In the genomic region with DNA sequence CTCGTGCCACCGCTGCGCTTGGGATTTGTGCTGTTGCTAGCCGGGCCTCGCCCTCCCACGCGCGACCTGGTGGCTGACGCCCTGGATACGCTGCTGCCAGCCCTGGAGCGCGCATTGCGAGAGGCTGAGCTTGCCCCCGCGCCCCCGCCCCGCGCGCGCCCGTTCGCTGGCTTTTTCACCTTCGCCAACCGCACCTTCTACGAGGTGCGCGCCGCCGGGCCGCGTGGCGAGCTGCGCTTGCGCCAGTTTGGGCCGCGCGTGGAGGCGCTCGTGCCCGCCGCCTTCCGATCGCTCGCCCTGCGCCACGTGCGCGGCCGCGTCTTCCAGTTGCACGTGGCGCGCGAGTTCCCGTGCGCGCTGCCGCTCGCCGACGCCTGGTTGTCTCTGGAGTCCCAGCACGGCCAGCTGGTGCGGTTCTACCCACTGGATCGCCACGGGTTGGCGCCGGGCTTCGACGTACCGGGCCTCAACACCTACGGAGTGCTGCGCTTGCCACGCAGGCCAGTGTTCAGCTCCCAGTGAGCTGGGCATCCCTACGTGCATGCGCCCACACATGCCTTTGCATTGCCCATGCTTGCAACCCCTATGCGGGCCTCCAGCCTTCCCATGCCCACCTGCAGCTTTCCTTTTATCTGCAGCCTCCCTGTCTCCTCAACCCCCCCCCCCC, we compare ENCODE assay signal across 9 mouse cellular contexts. TPM values are rescaled to one million over a fixed set of nuclear protein-coding genes. Genes with fewer than 3 reads are reported as not detected.
DNase-seq lines count a peak whose midpoint lies in the region; ATAC-seq and TF ChIP-seq lines count a peak whose summit lies in the region.
"Had no signal": no experiment of that assay in that cellular context is flagged by ENCODE, and none has a peak within 500 bp of the region (broad histone marks: within the 10 kb centered on the region; RNA-seq: fewer than 3 reads in every experiment).

No protein-coding gene starts in this region.

- in situ Hi-C loops in ES-E14 (cut with MboI; ENCODE audit: low sequenced_read_pairs in 2 of 2, unreplicated experiment in 2 of 2): no loop called here

- H3K27me3 ChIP-seq in embryonic facial prominence, embryonic 10.5 days (replicated peaks; ENCODE audit: low read depth, poor library complexity, severe bottlenecking): peaks cover 56% of the 10 kb centered on the region
- peaks cover 14% of the 10 kb centered on the region; the same call in 1 of the 2 replicates for H3K27me3 ChIP-seq in hindbrain, embryonic 14.5 days (ENCODE audit: control insufficient read depth, insufficient read depth, low read length)
- H3K27me3 ChIP-seq in limb, embryonic 10.5 days (ENCODE audit: low read depth, poor library complexity, severe bottlenecking): peaks cover 56% of the 10 kb centered on the region
- peaks cover 9% of the 10 kb centered on the region for H3K27me3 ChIP-seq in neural tube, embryonic 15.5 days (replicated peaks)

- ATAC-seq in hindbrain, embryonic 14.5 days (ENCODE audit: low FRiP score): peak; percentile 82
- peak; percentile 89 for ATAC-seq in neural tube, embryonic 15.5 days (ENCODE audit: low FRiP score)

- WGBS in embryonic facial prominence, embryonic 10.5 days: 3% methylated on average over 76 of the region's 76 CpGs
- WGBS in hindbrain, embryonic 14.5 days: 2% methylated on average over 73 of the region's 76 CpGs
- WGBS in limb, embryonic 10.5 days: 4% methylated on average over 76 of the region's 76 CpGs
- 2% methylated on average over 74 of the region's 76 CpGs for WGBS in neural tube, embryonic 15.5 days

- peak overlapping the region; percentile 51 to 67 for H3K4me3 ChIP-seq in ES-E14 (ENCODE audit: insufficient read depth in 1 of 2, low read depth in 1 of 2, low read length in 2 of 2, poor library complexity in 1 of 2, severe bottlenecking in 1 of 2)
- peak overlapping the region; percentile 64 for H3K4me3 ChIP-seq in embryonic facial prominence, embryonic 10.5 days
- peak overlapping the region; percentile 48 for H3K4me3 ChIP-seq in hindbrain, embryonic 14.5 days (replicated peaks; ENCODE audit: low read length)
- H3K4me3 ChIP-seq in limb, embryonic 10.5 days: peak overlapping the region; percentile 61
- peak overlapping the region; percentile 54 for H3K4me3 ChIP-seq in neural tube, embryonic 15.5 days (replicated peaks)

- DNase-seq in gastrocnemius, postnatal 10 days: peak; percentile 32
- DNase-seq in gastrocnemius, postnatal 25 days: no peak
- no peak for DNase-seq in ES-E14 (ENCODE audit: low read depth, low spot score)
- DNase-seq in embryonic facial prominence, embryonic 10.5 days (ENCODE audit: low spot score): peak; percentile 61
- peak; percentile 87 for DNase-seq in hindbrain, embryonic 14.5 days (ENCODE audit: low spot score)
- peak; percentile 63 for DNase-seq in limb, embryonic 10.5 days (ENCODE audit: low spot score)
- DNase-seq in natural killer cell, adult 2 months (ENCODE audit: low spot score in 2 of 2): no peak

- peak overlapping the region; percentile 29 for H3K9ac ChIP-seq in ES-E14 (ENCODE audit: insufficient read depth, low read depth, low read length, poor library complexity, severe bottlenecking)
- H3K9ac ChIP-seq in hindbrain, embryonic 14.5 days: peak overlapping the region; percentile 71
- peak overlapping the region; percentile 64 for H3K9ac ChIP-seq in neural tube, embryonic 15.5 days (replicated peaks)

- H3K36me3 ChIP-seq in ES-E14 (ENCODE audit: control insufficient read depth, insufficient read depth, low read length, poor library complexity, severe bottlenecking): no peaks in the 10 kb centered on the region
- no peaks in the 10 kb centered on the region for H3K36me3 ChIP-seq in embryonic facial prominence, embryonic 10.5 days (replicated peaks)
- no peaks in the 10 kb centered on the region for H3K36me3 ChIP-seq in hindbrain, embryonic 14.5 days (replicated peaks; ENCODE audit: control insufficient read depth, insufficient read depth)
- H3K36me3 ChIP-seq in limb, embryonic 10.5 days: no peaks in the 10 kb centered on the region
- H3K36me3 ChIP-seq in neural tube, embryonic 15.5 days: no peaks in the 10 kb centered on the region

- peaks cover 0 to 6% of the 10 kb centered on the region in 2 experiments; a peak in 2 of 4 replicates for H3K4me1 ChIP-seq in ES-E14 (ENCODE audit: control insufficient read depth in 2 of 2, insufficient read depth in 2 of 2, low read length in 2 of 2, poor library complexity in 1 of 2)
- peaks cover 24% of the 10 kb centered on the region for H3K4me1 ChIP-seq in embryonic facial prominence, embryonic 10.5 days
- 0 out of 2 replicates have a peak, but pooled peaks cover 15% of the 10 kb centered on the region for H3K4me1 ChIP-seq in hindbrain, embryonic 14.5 days (replicated peaks; ENCODE audit: control insufficient read depth, insufficient read depth, low read length)
- H3K4me1 ChIP-seq in limb, embryonic 10.5 days: peaks cover 17% of the 10 kb centered on the region
- H3K4me1 ChIP-seq in neural tube, embryonic 15.5 days: peaks cover 23% of the 10 kb centered on the region

- H3K4me2 ChIP-seq in hindbrain, embryonic 14.5 days (replicated peaks): peak overlapping the region; percentile 77
- peak overlapping the region; percentile 86 for H3K4me2 ChIP-seq in neural tube, embryonic 15.5 days

- H3K27ac ChIP-seq in ES-E14 (ENCODE audit: insufficient read depth, low read depth, low read length, poor library complexity, severe bottlenecking): no peak overlapping the region
- peak overlapping the region; percentile 77 for H3K27ac ChIP-seq in embryonic facial prominence, embryonic 10.5 days (replicated peaks)
- H3K27ac ChIP-seq in hindbrain, embryonic 14.5 days: peak overlapping the region; percentile 27
- H3K27ac ChIP-seq in limb, embryonic 10.5 days: peak overlapping the region; percentile 51
- H3K27ac ChIP-seq in neural tube, embryonic 15.5 days (replicated peaks): peak overlapping the region; percentile 75

- H3K9me3 ChIP-seq in ES-E14 (ENCODE audit: control insufficient read depth, insufficient read depth, low read depth, low read length): no peaks in the 10 kb centered on the region
- H3K9me3 ChIP-seq in embryonic facial prominence, embryonic 10.5 days: no peaks in the 10 kb centered on the region; the same call in 1 of the 2 replicates
- no peaks in the 10 kb centered on the region for H3K9me3 ChIP-seq in hindbrain, embryonic 14.5 days (ENCODE audit: control insufficient read depth, low read length)
- no peaks in the 10 kb centered on the region for H3K9me3 ChIP-seq in limb, embryonic 10.5 days (replicated peaks)
- H3K9me3 ChIP-seq in neural tube, embryonic 15.5 days (replicated peaks): no peaks in the 10 kb centered on the region

TF ChIP-seq in ES-E14, 5 proteins besides CTCF, POLR2A, EP300 and RAD21:
- TF ChIP-seq MAFK (IDR thresholded peaks at IDR 0.05; ENCODE audit: insufficient read depth, low read depth, low read length): no peak
- no peak for TF ChIP-seq ZC3H11A (IDR thresholded peaks at IDR 0.05; ENCODE audit: borderline replicate concordance, low read depth, low read length)
- TF ChIP-seq CHD2 (IDR thresholded peaks at IDR 0.05; ENCODE audit: low read depth, low read length): no peak
- no peak for TF ChIP-seq HCFC1 (IDR thresholded peaks at IDR 0.05; ENCODE audit: borderline replicate concordance, insufficient read depth, low read length)
- TF ChIP-seq ZNF384 (IDR thresholded peaks at IDR 0.05; ENCODE audit: low read depth, low read length): no peak

RNA-seq across cellular contexts. Expression of a gene that starts 15.3 kb away (rescaled TPM):
- total RNA-seq in gastrocnemius, postnatal 10 days (2021): not detected
- not detected for total RNA-seq in gastrocnemius, postnatal 25 days (2021)
- not detected in 2 replicates for total RNA-seq in ES-E14 (2012; rRNA removed)
- polyA plus RNA-seq in embryonic facial prominence, embryonic 10.5 days (2016; fragmentation: Nextera tagmentation; extraction: Ambion mirVana): not detected in 2 replicates
- polyA plus RNA-seq in hindbrain, embryonic 14.5 days (2014; fragmentation: Nextera tagmentation; extraction: Ambion mirVana): 0.07 and 0.12 TPM in 2 replicates
- not detected in 2 replicates for polyA plus RNA-seq in limb, embryonic 10.5 days (2016; fragmentation: Nextera tagmentation; extraction: Ambion mirVana)
- 0.05 and 0.10 TPM in 2 replicates for polyA plus RNA-seq in neural tube, embryonic 15.5 days (2015; fragmentation: Nextera tagmentation; extraction: Ambion mirVana)
- total RNA-seq: MEL had no signal

RNA-seq across cellular contexts. Expression of a gene that starts 27.5 kb away (rescaled TPM):
- total RNA-seq in gastrocnemius, postnatal 10 days (2021): not detected
- not detected for total RNA-seq in gastrocnemius, postnatal 25 days (2021)
- not detected in 2 replicates for total RNA-seq in ES-E14 (2012; rRNA removed)
- polyA plus RNA-seq in embryonic facial prominence, embryonic 10.5 days (2016; fragmentation: Nextera tagmentation; extraction: Ambion mirVana): not detected in 2 replicates
- polyA plus RNA-seq in hindbrain, embryonic 14.5 days (2014; fragmentation: Nextera tagmentation; extraction: Ambion mirVana): not detected in 2 replicates
- not detected in 2 replicates for polyA plus RNA-seq in limb, embryonic 10.5 days (2016; fragmentation: Nextera tagmentation; extraction: Ambion mirVana)
- polyA plus RNA-seq in neural tube, embryonic 15.5 days (2015; fragmentation: Nextera tagmentation; extraction: Ambion mirVana): not detected in 2 replicates
- total RNA-seq: MEL had no signal

RNA-seq across cellular contexts. Expression of a gene that starts 35.2 kb away (rescaled TPM):
- total RNA-seq in gastrocnemius, postnatal 10 days (2021): 10 to 100 TPM; 28.9 to 36.7 TPM
- 10 to 100 TPM; 16.8 to 18.0 TPM for total RNA-seq in gastrocnemius, postnatal 25 days (2021)
- 120 and 124 TPM in 2 replicates for total RNA-seq in ES-E14 (2012; rRNA removed)
- polyA plus RNA-seq in embryonic facial prominence, embryonic 10.5 days (2016; fragmentation: Nextera tagmentation; extraction: Ambion mirVana): 54.2 and 56.1 TPM in 2 replicates
- 93.8 and 94.1 TPM in 2 replicates for polyA plus RNA-seq in hindbrain, embryonic 14.5 days (2014; fragmentation: Nextera tagmentation; extraction: Ambion mirVana)
- 58.7 and 62.0 TPM in 2 replicates for polyA plus RNA-seq in limb, embryonic 10.5 days (2016; fragmentation: Nextera tagmentation; extraction: Ambion mirVana)
- 46.6 and 49.8 TPM in 2 replicates for polyA plus RNA-seq in neural tube, embryonic 15.5 days (2015; fragmentation: Nextera tagmentation; extraction: Ambion mirVana)

Comparison
In these comparisons a context has a peak if more than half of its experiments do, and no peak if none do; other contexts are left out.
1. DNase-seq: peak in gastrocnemius, postnatal 10 days (single experiment), embryonic facial prominence, embryonic 10.5 days (single experiment), hindbrain, embryonic 14.5 days (single experiment) and limb, embryonic 10.5 days (single experiment); none in gastrocnemius, postnatal 25 days (single experiment), ES-E14 (single experiment) and natural killer cell, adult 2 months (0 of 2).
2. Peak in every context shown above with its lines, with median percentiles within 50 percentile points of each other: H3K4me3 ChIP-seq and H3K9ac ChIP-seq.